Mouse (Mus musculus) midbrain, embryonic 14.5 days (tissue): ENCODE data around the gene Taar7a. TPM values are rescaled to one million over a fixed set of nuclear protein-coding genes. Genes with fewer than 3 reads are reported as not detected.

Experiments used
- ATAC-seq: fragments of 200-750 bp; cut with Nextera tagmentation; 2 replicates; pipeline ENCODE4 v1.8.0; 2017; ENCODE audit warnings: moderate number of reproducible peaks, moderate library complexity; ENCODE audit not compliant: low FRiP score, low TSS enrichment
- DNase-seq: peaks from one replicate; pipeline ENCODE4 v3.0.0-alpha.2; 2015
- H3K27ac ChIP-seq: fragments of 300-500 bp; sonication (generic); replicated peaks from 2 replicates; pipeline ENCODE4 v1.5.1; 2014; ENCODE audit warnings: mild to moderate bottlenecking, low read depth, low read length, moderate library complexity
- H3K27me3 ChIP-seq: fragments of 300-500 bp; sonication (generic); 2 replicates; pipeline ENCODE4 v1.6.1; 2014; ENCODE audit warnings: low read length, control low read depth, mixed read lengths; ENCODE audit not compliant: control insufficient read depth, insufficient read depth
- H3K36me3 ChIP-seq: fragments of 300-500 bp; sonication (generic); 2 replicates; pipeline ENCODE4 v1.6.1; 2014; ENCODE audit warnings: low read length, control low read depth; ENCODE audit not compliant: control insufficient read depth, insufficient read depth
- H3K4me1 ChIP-seq: fragments of 300-500 bp; sonication (generic); 2 replicates; pipeline ENCODE4 v1.6.1; 2014; ENCODE audit warnings: mild to moderate bottlenecking, antibody characterized with exemption, low read length, control low read depth; ENCODE audit not compliant: control insufficient read depth, insufficient read depth
- H3K4me2 ChIP-seq: fragments of 300-500 bp; sonication (generic); 2 replicates; pipeline ENCODE4 v1.6.1; 2014; ENCODE audit warnings: mild to moderate bottlenecking, low read length, moderate library complexity
- H3K4me3 ChIP-seq: fragments of 300-500 bp; sonication (generic); replicated peaks from 2 replicates; pipeline ENCODE4 v1.5.1; 2014; ENCODE audit warnings: low read depth, low read length
- H3K9ac ChIP-seq: fragments of 300-500 bp; sonication (generic); replicated peaks from 2 replicates; pipeline ENCODE4 v1.6.1; 2014; ENCODE audit warnings: mild to moderate bottlenecking, low read length, moderate library complexity
- H3K9me3 ChIP-seq: fragments of 300-500 bp; sonication (generic); 2 replicates; pipeline ENCODE4 v1.6.1; 2016; ENCODE audit warnings: low read length, control low read depth, mixed read lengths; ENCODE audit not compliant: control insufficient read depth
- WGBS: fragments of 180-500 bp; shearing (Covaris S2); extraction: QIAGEN DNeasy Blood & Tissue Kit; methylation state at CpG from one replicate; pipeline ENCODE4 v1.1.7; 2014; 5-methylcytosine and 5-hydroxymethylcytosine counted together
- polyA plus RNA-seq: library from polyadenylated mRNA; unstranded; fragments of >200 nt; fragmentation: Nextera tagmentation; extraction: Ambion mirVana; gene quantifications from 2 replicates; pipeline ENCODE4 v1.2.1, GENCODE M21; 2014

The Taar7a gene
- polyA plus RNA-seq, 1 experiment from 2014 or later, result not detected

DNA sequence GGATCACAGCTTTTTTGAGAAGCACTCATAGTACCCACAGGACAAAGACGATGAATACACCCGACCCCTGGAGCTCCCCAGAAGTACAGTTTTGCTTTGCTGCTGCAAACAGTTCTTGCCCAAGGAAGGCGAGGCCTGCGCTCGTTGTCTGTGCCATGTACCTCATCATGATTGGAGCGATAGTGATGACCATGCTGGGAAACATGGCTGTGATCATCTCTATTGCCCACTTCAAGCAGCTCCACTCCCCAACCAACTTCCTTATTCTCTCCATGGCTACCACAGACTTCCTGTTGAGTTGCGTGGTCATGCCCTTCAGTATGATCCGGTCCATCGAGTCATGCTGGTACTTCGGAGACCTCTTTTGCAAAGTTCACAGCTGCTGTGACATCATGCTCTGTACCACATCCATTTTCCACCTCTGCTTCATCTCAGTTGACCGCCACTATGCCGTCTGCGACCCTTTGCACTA lies 32.8 kb downstream of the Taar7a start, which contains the start of gene Taar4:
Taar4 (plus strand) TSS at position 51 of the 472 bp plus-strand sequence.
- Histone ChIP-seq H3K27ac (no peak within 1 kb of the TSS), H3K27me3 (no peaks in the 10 kb centered on the region)
- WGBS, result 96% methylated on average over 13 of the region's 13 CpGs

DNA sequence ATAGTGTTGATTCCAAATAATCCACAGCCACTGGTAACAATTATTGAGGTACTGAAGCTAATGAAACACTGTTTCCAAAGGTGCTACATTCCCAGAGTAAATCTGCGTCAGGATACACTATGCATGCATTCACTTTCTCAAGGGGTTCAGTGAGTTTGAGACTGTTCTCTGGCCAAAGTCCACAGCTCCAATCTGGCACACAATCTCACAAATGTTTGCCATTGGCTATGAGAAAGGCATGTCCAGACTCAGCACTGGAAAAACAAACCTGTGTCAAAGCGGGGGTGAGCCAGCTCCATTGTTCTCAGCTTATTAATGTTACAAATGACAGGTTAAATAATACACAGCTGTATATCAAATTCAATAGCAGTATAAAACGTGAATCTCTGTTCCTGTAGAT lies 34.2 kb downstream of the Taar7a start:
- H3K9ac ChIP-seq, result no peak overlapping the region
- H3K27ac ChIP-seq, result no peak overlapping the region
- no peaks in the 10 kb centered on the region for H3K4me1 ChIP-seq
- no peaks in the 10 kb centered on the region for H3K36me3 ChIP-seq
- no peaks in the 10 kb centered on the region for H3K9me3 ChIP-seq
- no peak for ATAC-seq
- H3K4me2 ChIP-seq, result no peak overlapping the region
- DNase-seq, result no peak
- 71% methylated on average over 3 of the region's 3 CpGs for WGBS
- no peak overlapping the region for H3K4me3 ChIP-seq
- H3K27me3 ChIP-seq, result no peaks in the 10 kb centered on the region

More for the DNA sequence above, 32.8 kb downstream of the Taar7a start, which contains the start of gene Taar4:
- Histone ChIP-seq H3K4me1 (no peaks in the 10 kb centered on the region), H3K36me3 (no peaks in the 10 kb centered on the region), H3K9ac (no peak within 1 kb of the TSS), H3K9me3 (no peaks in the 10 kb centered on the region), H3K4me3 (no peak within 1 kb of the TSS), H3K4me2 (no peak within 1 kb of the TSS)
- DNase-seq (no peak), ATAC-seq (no peak)

DNA sequence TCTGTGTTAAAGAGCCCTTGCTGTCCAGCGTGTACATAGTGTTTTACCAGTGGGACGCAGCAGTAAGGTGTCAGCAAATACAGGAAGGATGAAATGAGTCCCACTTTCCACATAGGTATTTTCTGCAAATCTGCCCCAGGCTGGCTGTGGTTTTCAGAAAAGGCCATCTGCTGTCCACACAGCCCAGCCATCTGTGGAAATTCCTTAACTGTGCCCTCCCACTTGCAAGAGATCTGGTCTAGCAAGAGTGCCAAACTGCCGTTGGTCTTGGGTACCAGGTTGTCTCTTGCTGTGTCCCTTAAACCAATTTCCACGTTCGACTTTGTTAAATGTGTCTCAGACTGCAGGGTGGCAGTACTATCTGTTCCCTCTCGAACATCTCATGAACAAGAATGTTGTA lies 41.6 kb downstream of the Taar7a start:
- Histone ChIP-seq H3K27me3 (no peaks in the 10 kb centered on the region), H3K4me1 (no peaks in the 10 kb centered on the region), H3K9ac (no peak overlapping the region), H3K27ac (no peak overlapping the region), H3K36me3 (no peaks in the 10 kb centered on the region), H3K4me3 (no peak overlapping the region), H3K4me2 (no peak overlapping the region), H3K9me3 (no peaks in the 10 kb centered on the region)
- DNase-seq (no peak), ATAC-seq (no peak)
- WGBS, result 94% methylated on average over 6 of the region's 6 CpGs

DNA sequence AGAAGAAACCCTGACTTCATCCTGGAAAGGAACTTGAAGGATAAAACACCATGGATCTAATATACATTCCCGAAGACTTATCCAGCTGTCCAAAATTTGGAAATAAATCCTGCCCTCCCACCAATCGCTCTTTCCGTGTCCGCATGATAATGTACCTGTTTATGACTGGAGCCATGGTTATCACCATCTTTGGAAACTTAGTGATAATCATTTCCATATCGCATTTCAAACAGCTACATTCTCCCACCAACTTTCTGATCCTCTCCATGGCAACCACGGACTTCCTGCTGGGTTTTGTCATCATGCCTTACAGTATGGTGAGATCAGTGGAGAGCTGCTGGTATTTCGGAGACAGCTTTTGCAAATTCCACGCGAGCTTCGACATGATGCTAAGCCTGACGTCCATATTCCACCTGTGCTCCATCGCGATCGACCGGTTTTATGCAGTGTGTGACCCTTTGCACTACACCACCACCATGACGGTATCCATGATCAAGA lies 43.7 kb downstream of the Taar7a start, which contains the start of gene Taar3:
Taar3 (plus strand) TSS at position 51 of the 498 bp plus-strand sequence.
- ATAC-seq (no peak), DNase-seq (no peak)
- Histone ChIP-seq H3K4me3 (no peak within 1 kb of the TSS), H3K36me3 (no peaks in the 10 kb centered on the region), H3K4me2 (no peak within 1 kb of the TSS), H3K4me1 (no peaks in the 10 kb centered on the region), H3K9ac (no peak within 1 kb of the TSS), H3K9me3 (no peaks in the 10 kb centered on the region), H3K27ac (no peak within 1 kb of the TSS), H3K27me3 (no peaks in the 10 kb centered on the region)
- 85% methylated on average over 16 of the region's 16 CpGs for WGBS

DNA sequence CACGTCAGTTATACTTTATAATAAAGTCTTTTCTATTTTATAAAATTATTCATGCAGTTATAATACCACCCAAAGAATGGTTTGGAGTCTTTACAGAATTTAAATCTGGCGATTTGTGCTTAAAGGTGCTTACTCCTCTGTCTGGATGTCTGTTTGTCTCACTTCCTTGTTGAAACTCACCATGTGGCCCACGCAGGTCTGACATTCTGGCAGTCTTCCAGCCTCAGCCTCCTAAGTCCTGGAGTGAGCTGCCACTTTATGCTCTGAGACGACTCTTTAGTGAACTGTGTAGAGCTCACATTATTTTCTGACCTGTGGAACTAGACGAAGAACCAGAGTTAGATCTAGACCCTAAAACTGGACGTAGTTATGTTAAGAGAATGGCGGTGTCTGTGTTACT lies 45.3 kb downstream of the Taar7a start:
- no peak overlapping the region for H3K4me3 ChIP-seq
- H3K27ac ChIP-seq, result no peak overlapping the region
- ATAC-seq (no peak), DNase-seq (peak; percentile 13)
- WGBS, result 62% methylated on average over 7 of the region's 7 CpGs
- H3K9ac ChIP-seq, result no peak overlapping the region
- no peak overlapping the region for H3K4me2 ChIP-seq
- no peaks in the 10 kb centered on the region for H3K27me3 ChIP-seq
- H3K36me3 ChIP-seq, result no peaks in the 10 kb centered on the region
- H3K4me1 ChIP-seq, result no peaks in the 10 kb centered on the region
- no peaks in the 10 kb centered on the region for H3K9me3 ChIP-seq

DNA sequence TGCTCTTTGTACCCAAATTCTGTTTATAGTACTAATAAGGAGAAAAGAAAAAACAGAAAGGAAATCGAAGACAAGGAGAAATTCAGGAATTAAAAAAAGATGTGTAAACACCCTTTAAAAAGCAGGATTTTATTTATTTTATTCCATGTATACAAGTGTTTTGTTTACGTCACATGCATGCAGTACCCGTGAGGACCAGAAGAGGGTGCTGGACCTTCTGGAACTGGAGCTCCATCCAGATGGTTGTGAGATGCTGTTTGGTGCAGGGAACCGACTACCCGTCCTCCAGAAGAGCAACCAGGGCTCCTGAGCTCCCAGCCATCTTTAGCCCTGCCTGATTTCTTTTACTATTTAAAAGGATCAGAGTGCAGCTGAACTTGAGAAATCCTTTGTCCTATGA lies 50.8 kb downstream of the Taar7a start:
- no peaks in the 10 kb centered on the region for H3K36me3 ChIP-seq
- H3K4me2 ChIP-seq, result no peak overlapping the region
- H3K27ac ChIP-seq, result no peak overlapping the region
- no peaks in the 10 kb centered on the region for H3K9me3 ChIP-seq
- H3K9ac ChIP-seq, result no peak overlapping the region
- WGBS, result 81% methylated on average over 5 of the region's 5 CpGs
- ATAC-seq (no peak), DNase-seq (peak; percentile 8)
- H3K27me3 ChIP-seq, result no peaks in the 10 kb centered on the region
- no peak overlapping the region for H3K4me3 ChIP-seq
- H3K4me1 ChIP-seq, result no peaks in the 10 kb centered on the region

Other genes with a start within 250 kb of the Taar7a start
- 119 and 123 TPM in 2 replicates for gene Rps12, start 206.2 kb downstream of the Taar7a start, polyA plus RNA-seq
- 16.4 and 21.2 TPM in 2 replicates for gene Slc18b1, start 196.5 kb downstream of the Taar7a start, polyA plus RNA-seq
- gene Vnn3, start 142.0 kb downstream of the Taar7a start, polyA plus RNA-seq, result not detected in 2 replicates
- gene Vnn1, start 98.8 kb downstream of the Taar7a start, polyA plus RNA-seq, result 0.08 TPM in 1 of 2 replicates, not detected in the other
- not detected in 2 replicates for gene Taar1, start 73.1 kb downstream of the Taar7a start, polyA plus RNA-seq
- not detected in 2 replicates for gene Taar2, start 54.9 kb downstream of the Taar7a start, polyA plus RNA-seq
- gene Taar3, start 43.9 kb downstream of the Taar7a start, polyA plus RNA-seq, result not detected in 2 replicates
- not detected in 2 replicates for gene Taar4, start 33.0 kb downstream of the Taar7a start, polyA plus RNA-seq
- not detected in 2 replicates for gene Taar5, start 22.8 kb downstream of the Taar7a start, polyA plus RNA-seq
- gene Taar6, start 7.8 kb downstream of the Taar7a start, polyA plus RNA-seq, result not detected in 2 replicates
- not detected in 2 replicates for gene Taar7b, start 6.5 kb upstream of the Taar7a start, polyA plus RNA-seq
- gene Taar7d, start 33.7 kb upstream of the Taar7a start, polyA plus RNA-seq, result not detected in 2 replicates
- gene Taar7e, start 44.1 kb upstream of the Taar7a start, polyA plus RNA-seq, result not detected in 2 replicates
- gene Taar7f, start 56.0 kb upstream of the Taar7a start, polyA plus RNA-seq, result not detected in 2 replicates
- gene Taar8a, start 83.0 kb upstream of the Taar7a start, polyA plus RNA-seq, result not detected in 2 replicates
- gene Taar8b, start 98.8 kb upstream of the Taar7a start, polyA plus RNA-seq, result not detected in 2 replicates
- gene Taar8c, start 108.4 kb upstream of the Taar7a start, polyA plus RNA-seq, result not detected in 2 replicates
- gene Taar9, start 116.1 kb upstream of the Taar7a start, polyA plus RNA-seq, result not detected in 2 replicates
- 326 and 358 TPM in 2 replicates for gene Stx7, start 155.8 kb upstream of the Taar7a start, polyA plus RNA-seq
- 0.26 and 2.7 TPM in 2 replicates for gene Moxd1, start 230.0 kb upstream of the Taar7a start, polyA plus RNA-seq